Mouse (Mus musculus): Measurements from ENCODE around the gene Sorcs3. TPM values are rescaled to one million over a fixed set of nuclear protein-coding genes. Genes with fewer than 3 reads are reported as not detected.

Gene Sorcs3
- total and polyA plus RNA-seq, 2 experiments from 2014 or later = 10.9 to 20.8 TPM

DNA sequence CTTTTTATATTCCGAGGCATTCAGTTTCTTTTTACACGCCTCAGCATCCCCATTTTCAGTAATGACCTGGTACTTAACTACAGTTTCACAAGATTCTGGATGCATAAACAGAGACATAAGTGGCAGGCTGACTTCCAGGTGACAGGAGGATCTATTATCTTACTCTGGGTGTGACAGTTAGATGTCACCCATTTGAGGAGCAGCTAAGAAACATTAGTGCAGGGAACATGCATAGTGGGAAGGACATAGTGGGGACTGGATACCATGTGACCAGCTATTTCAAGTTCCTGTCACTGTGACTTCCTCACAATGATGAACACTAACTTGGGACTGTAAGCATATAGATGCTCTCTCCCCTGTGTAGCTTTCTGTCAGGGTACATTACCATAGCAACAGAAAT lies 156.3 kb downstream of the Sorcs3 start:
- H3K27me3 ChIP-seq (ENCODE audit: insufficient read depth, low read length) = no peaks in the 10 kb centered on the region
- TF ChIP-seq CTCF (IDR thresholded peaks at IDR 0.05; ENCODE audit: low read depth) = no peak
- ATAC-seq (peak; percentile 54; the same call in 1 of the 2 replicates), DNase-seq (no peak)
- H3K27ac ChIP-seq (ENCODE audit: low read depth, low read length) = no peak overlapping the region
- no peaks in the 10 kb centered on the region for H3K36me3 ChIP-seq (ENCODE audit: insufficient read depth)
- H3K9me3 ChIP-seq (ENCODE audit: low read length) = no peaks in the 10 kb centered on the region
- WGBS = 26% methylated on average over 2 of the region's 2 CpGs
- H3K4me2 ChIP-seq (ENCODE audit: low read depth) = no peak overlapping the region
- no peaks in the 10 kb centered on the region for H3K4me1 ChIP-seq (ENCODE audit: insufficient read depth)
- no peak overlapping the region for H3K4me3 ChIP-seq (ENCODE audit: low read depth, low read length)
- H3K9ac ChIP-seq = no peak overlapping the region

DNA sequence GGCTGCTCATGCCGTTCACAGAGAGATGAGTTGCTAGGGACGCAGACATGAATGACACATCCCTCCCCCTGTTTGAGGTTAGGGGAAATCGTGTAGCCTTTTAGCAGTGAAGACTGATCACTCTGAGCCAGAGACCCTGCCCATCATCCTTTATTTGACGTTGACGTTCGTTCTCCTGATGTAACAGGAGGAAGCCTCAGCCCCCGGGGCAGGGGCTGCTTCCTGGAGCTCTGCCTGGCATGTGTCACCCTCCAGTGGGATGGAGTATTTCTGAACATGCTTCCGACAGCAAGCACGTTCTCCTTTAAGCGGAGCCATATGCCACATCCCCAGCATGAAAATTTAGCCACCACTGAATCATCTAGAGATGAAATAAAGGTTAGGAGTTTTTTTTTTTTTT lies 162.2 kb downstream of the Sorcs3 start:
- H3K9me3 ChIP-seq (ENCODE audit: low read length) = no peaks in the 10 kb centered on the region
- ATAC-seq (peak; percentile 78; the same call in 1 of the 2 replicates), DNase-seq (peak; percentile 68)
- TF ChIP-seq CTCF (IDR thresholded peaks at IDR 0.05; ENCODE audit: low read depth) = no peak
- peak overlapping the region; percentile 26 for H3K4me2 ChIP-seq (ENCODE audit: low read depth)
- H3K4me3 ChIP-seq (ENCODE audit: low read depth, low read length) = no peak overlapping the region
- 30% methylated on average over 10 of the region's 10 CpGs for WGBS
- H3K4me1 ChIP-seq (ENCODE audit: insufficient read depth) = no peaks in the 10 kb centered on the region
- no peaks in the 10 kb centered on the region for H3K36me3 ChIP-seq (ENCODE audit: insufficient read depth)
- H3K27me3 ChIP-seq (ENCODE audit: insufficient read depth, low read length) = no peaks in the 10 kb centered on the region
- no peak overlapping the region for H3K9ac ChIP-seq
- H3K27ac ChIP-seq (ENCODE audit: low read depth, low read length) = no peak overlapping the region

DNA sequence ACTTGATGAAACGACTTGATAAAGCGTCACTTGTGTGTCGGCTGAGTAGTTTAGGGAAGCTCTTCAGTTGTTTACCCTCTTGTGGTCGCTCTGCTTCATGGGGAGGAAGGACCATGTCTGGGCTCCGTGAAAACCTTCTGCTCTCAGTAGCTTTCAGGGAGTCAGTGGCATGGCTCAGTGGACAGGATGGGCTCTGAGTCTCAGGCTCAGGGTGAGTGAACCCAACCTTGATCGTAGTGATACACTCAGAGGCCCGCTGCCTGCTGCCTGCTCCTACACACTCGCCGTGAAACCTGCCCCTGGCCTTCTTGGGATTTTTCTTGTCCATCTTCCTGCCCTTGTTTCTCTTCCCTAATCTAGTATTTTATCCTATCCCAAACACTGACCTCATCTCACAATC lies 166.0 kb downstream of the Sorcs3 start:
- Histone ChIP-seq H3K4me3 (ENCODE audit: low read depth, low read length) (no peak overlapping the region), H3K27me3 (ENCODE audit: insufficient read depth, low read length) (no peaks in the 10 kb centered on the region), H3K27ac (ENCODE audit: low read depth, low read length) (no peak overlapping the region), H3K36me3 (ENCODE audit: insufficient read depth) (no peaks in the 10 kb centered on the region), H3K4me1 (ENCODE audit: insufficient read depth) (no peaks in the 10 kb centered on the region), H3K9ac (no peak overlapping the region), H3K4me2 (ENCODE audit: low read depth) (no peak overlapping the region), H3K9me3 (ENCODE audit: low read length) (no peaks in the 10 kb centered on the region)
- ATAC-seq (no peak), DNase-seq (no peak)
- TF ChIP-seq CTCF (IDR thresholded peaks at IDR 0.05; ENCODE audit: low read depth) = no peak
- 90% methylated on average over 9 of the region's 9 CpGs for WGBS

DNA sequence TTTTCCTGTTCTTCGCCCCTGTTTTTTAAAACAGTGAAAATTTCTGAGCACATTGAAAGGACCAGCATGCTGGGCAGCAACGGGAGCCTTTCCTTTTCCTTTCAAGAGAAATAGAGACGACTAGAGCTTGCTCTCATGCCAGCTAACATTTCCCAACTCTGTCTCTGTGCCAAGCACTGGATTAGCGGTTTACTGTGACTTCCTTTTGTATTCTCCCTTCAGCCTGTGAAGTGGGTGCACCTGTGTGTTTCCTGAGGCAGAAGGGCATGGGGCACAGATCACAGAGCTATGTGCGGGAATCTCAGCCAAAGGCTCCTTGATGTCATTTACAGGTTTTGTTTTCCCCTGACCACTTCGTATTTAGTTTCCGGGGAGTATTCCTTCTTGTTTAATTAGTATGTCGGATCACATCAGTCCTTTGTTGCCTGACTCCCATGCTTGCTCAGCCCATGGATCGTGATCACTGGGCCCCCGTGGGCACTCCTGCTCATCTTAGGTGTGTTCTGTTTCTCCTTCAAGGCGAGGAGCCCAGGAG lies 172.2 kb downstream of the Sorcs3 start:
- Histone ChIP-seq H3K27me3 (ENCODE audit: insufficient read depth, low read length) (no peaks in the 10 kb centered on the region), H3K4me2 (ENCODE audit: low read depth) (peak overlapping the region; percentile 8; the same call in 1 of the 2 replicates)

DNA sequence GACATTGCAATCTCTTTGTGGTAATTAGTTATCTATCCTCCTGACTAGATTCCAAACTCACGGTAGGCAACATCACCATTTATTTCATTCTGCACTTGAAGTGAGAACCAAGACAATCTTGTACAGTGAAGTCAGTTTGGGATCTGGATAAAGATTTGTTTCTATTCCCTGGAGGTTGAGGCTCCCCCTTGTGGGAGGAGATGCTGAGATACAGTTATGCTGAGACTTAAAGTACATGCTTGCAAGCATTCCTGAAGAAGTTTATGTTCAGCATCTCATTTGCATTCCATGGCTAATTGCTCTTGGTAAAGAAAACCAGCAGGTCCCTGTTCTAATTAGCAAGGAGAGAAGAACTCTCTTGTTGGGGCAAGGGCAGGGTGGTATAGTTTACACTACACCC lies 185.7 kb downstream of the Sorcs3 start:
- DNase-seq (peak; percentile 73), ATAC-seq (no peak; the same call in 1 of the 2 replicates)
- Histone ChIP-seq H3K4me3 (ENCODE audit: low read depth, low read length) (no peak overlapping the region), H3K9me3 (ENCODE audit: low read length) (no peaks in the 10 kb centered on the region), H3K27ac (ENCODE audit: low read depth, low read length) (no peak overlapping the region), H3K9ac (no peak overlapping the region), H3K4me1 (ENCODE audit: insufficient read depth) (no peaks in the 10 kb centered on the region), H3K27me3 (ENCODE audit: insufficient read depth, low read length) (no peaks in the 10 kb centered on the region), H3K4me2 (ENCODE audit: low read depth) (no peak overlapping the region), H3K36me3 (ENCODE audit: insufficient read depth) (no peaks in the 10 kb centered on the region)
- WGBS = 43% methylated on average over 1 of the region's 1 CpGs
- TF ChIP-seq CTCF (IDR thresholded peaks at IDR 0.05; ENCODE audit: low read depth) = peak; percentile 75

More for the DNA sequence above, 172.2 kb downstream of the Sorcs3 start:
- Histone ChIP-seq H3K27ac (ENCODE audit: low read depth, low read length) (no peak overlapping the region), H3K9me3 (ENCODE audit: low read length) (no peaks in the 10 kb centered on the region), H3K4me3 (ENCODE audit: low read depth, low read length) (no peak overlapping the region), H3K9ac (no peak overlapping the region), H3K36me3 (ENCODE audit: insufficient read depth) (no peaks in the 10 kb centered on the region), H3K4me1 (ENCODE audit: insufficient read depth) (no peaks in the 10 kb centered on the region)
- TF ChIP-seq CTCF (IDR thresholded peaks at IDR 0.05; ENCODE audit: low read depth) = no peak
- ATAC-seq (no peak; the same call in 1 of the 2 replicates), DNase-seq (peak; percentile 25)
- WGBS = 38% methylated on average over 11 of the region's 11 CpGs

DNA sequence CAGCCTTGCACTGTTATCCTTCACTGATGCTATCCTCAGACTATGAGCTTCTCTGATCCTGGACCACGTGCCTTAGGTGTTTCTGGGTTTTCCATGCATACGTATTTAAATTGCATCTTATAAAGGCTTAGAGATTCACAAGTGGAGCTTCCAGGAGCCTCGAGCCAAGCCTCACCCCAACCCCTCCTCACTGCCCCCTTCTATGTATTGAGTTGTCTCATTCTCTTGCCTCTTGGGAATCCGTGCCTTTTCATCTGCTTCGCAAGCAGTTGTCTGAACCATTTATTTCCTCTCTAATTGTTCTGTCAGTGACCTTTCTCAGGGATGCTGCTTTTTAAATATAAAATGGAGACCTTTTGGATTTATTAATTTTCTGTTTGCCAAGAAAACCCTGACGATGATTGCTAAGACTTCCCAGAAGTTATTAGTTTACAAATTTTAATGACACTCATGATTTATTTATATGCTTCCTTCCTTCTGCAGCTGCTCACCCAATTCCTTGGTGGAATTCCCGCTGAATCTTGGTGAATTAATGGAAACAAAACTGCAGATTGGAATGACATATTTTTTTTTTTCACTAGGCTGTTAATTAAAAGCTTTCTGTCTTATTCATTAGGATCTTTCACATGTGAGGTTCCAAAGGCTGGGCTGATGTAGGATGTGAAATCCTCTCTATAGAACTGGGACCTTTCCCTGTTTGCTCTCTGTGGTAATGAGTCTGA lies 199.1 kb downstream of the Sorcs3 start:
- H3K4me3 ChIP-seq (ENCODE audit: low read depth, low read length) = no peak overlapping the region
- no peaks in the 10 kb centered on the region for H3K36me3 ChIP-seq (ENCODE audit: insufficient read depth)
- H3K4me2 ChIP-seq (ENCODE audit: low read depth) = no peak overlapping the region
- DNase-seq = no peak
- no peak overlapping the region for H3K9ac ChIP-seq
- H3K27ac ChIP-seq (ENCODE audit: low read depth, low read length) = no peak overlapping the region
- no peaks in the 10 kb centered on the region for H3K9me3 ChIP-seq (ENCODE audit: low read length)
- no peak for ATAC-seq
- 29% methylated on average over 7 of the region's 7 CpGs for WGBS
- peaks cover 5% of the 10 kb centered on the region; the same call in 1 of the 2 replicates for H3K4me1 ChIP-seq (ENCODE audit: insufficient read depth)
- H3K27me3 ChIP-seq (ENCODE audit: insufficient read depth, low read length) = no peaks in the 10 kb centered on the region
- no peak for TF ChIP-seq CTCF (IDR thresholded peaks at IDR 0.05; ENCODE audit: low read depth)

DNA sequence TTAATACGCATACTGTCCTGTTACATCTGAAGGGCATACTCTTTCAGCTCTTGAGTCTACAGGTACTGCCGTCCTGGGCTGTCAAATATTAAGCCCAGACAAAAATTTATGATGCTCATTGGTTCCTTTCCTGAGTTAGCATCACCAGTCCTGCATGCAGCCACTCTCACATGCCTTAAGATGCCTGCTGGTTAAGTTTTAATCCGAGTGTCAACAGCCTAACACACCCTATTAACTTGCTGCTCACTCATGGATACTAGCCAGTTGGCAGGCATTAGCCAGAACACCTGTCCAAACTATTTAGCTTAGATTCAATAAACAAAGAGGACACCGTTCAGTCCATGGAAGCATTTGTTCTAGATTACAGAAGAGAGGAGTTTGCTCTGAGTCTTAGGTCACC lies 202.4 kb downstream of the Sorcs3 start:
- no peak for DNase-seq
- Histone ChIP-seq H3K9me3 (ENCODE audit: low read length) (no peaks in the 10 kb centered on the region), H3K4me2 (ENCODE audit: low read depth) (no peak overlapping the region), H3K36me3 (ENCODE audit: insufficient read depth) (no peaks in the 10 kb centered on the region), H3K4me1 (ENCODE audit: insufficient read depth) (peaks cover 5% of the 10 kb centered on the region; the same call in 1 of the 2 replicates), H3K27me3 (ENCODE audit: insufficient read depth, low read length) (no peaks in the 10 kb centered on the region), H3K27ac (ENCODE audit: low read depth, low read length) (no peak overlapping the region), H3K4me3 (ENCODE audit: low read depth, low read length) (no peak overlapping the region), H3K9ac (no peak overlapping the region)
- no peak for ATAC-seq
- no peak for TF ChIP-seq CTCF (IDR thresholded peaks at IDR 0.05; ENCODE audit: low read depth)
- 63% methylated on average over 4 of the region's 4 CpGs for WGBS
